Mouse (Mus musculus) MEL (cell line): ENCODE measurements around the gene Ppp2r5e. TPM values are rescaled to one million over a fixed set of nuclear protein-coding genes. Genes with fewer than 3 reads are reported as not detected.

Source experiments
- DNase-seq: peaks from one replicate; pipeline ENCODE4 v3.0.0; 2011; ENCODE audit warnings: low read depth, low spot score
- H3K27ac ChIP-seq: 2 replicates; pipeline ENCODE4 v1.5.1; 2012; ENCODE audit warnings: low read depth, mild to moderate bottlenecking, control low read depth, low read length, moderate library complexity; ENCODE audit not compliant: control insufficient read depth
- H3K27me3 ChIP-seq, 2 experiments: fragments of 150-350 bp in 1 of 2; sonication (generic) in 1 of 2; 2 replicates each; pipeline ENCODE4 v1.6.1; 2012; ENCODE audit warnings: low read length in 2 of 2, mild to moderate bottlenecking in 2 of 2, improper control_type of control experiment in 1 of 2, moderate library complexity in 1 of 2; ENCODE audit not compliant: insufficient read depth in 2 of 2, control insufficient read depth in 1 of 2
- H3K36me3 ChIP-seq, 2 experiments: 2 replicates each; pipeline ENCODE4 v1.6.1; 2012 to 2014; ENCODE audit warnings: low read length in 2 of 2, improper control_type of control experiment in 1 of 2, inconsistent platforms in 1 of 2, mild to moderate bottlenecking in 1 of 2; ENCODE audit not compliant: insufficient read depth in 2 of 2, control insufficient read depth in 1 of 2
- H3K4me1 ChIP-seq, 2 experiments: fragments of 150-350 bp in 1 of 2; sonication (generic) in 1 of 2; 2 replicates each; pipeline ENCODE4 v1.6.1; 2012; ENCODE audit warnings: low read length in 2 of 2, improper control_type of control experiment in 1 of 2, mild to moderate bottlenecking in 1 of 2; ENCODE audit not compliant: insufficient read depth in 2 of 2, control insufficient read depth in 1 of 2
- H3K4me3 ChIP-seq, 2 experiments: fragments of 150-350 bp in 1 of 2; sonication (generic) in 1 of 2; 2 replicates each; pipeline ENCODE4 v1.5.1; 2012; ENCODE audit warnings: low read depth in 2 of 2, low read length in 2 of 2, mild to moderate bottlenecking in 2 of 2, moderate library complexity in 2 of 2, control low read depth in 1 of 2, improper control_type of control experiment in 1 of 2; ENCODE audit not compliant: control insufficient read depth in 1 of 2, insufficient read depth in 1 of 2
- H3K79me2 ChIP-seq: 2 replicates; pipeline ENCODE4 v1.6.1; 2012; ENCODE audit warnings: mild to moderate bottlenecking, low read length, moderate library complexity; ENCODE audit not compliant: control insufficient read depth, poor library complexity, insufficient read depth
- H3K9ac ChIP-seq: 2 replicates; pipeline ENCODE4 v1.6.1; 2012; ENCODE audit warnings: low read depth, mild to moderate bottlenecking, control low read depth, low read length, moderate library complexity; ENCODE audit not compliant: control insufficient read depth, poor library complexity, severe bottlenecking
- H3K9me3 ChIP-seq: fragments of 150-350 bp; sonication (generic); replicated peaks from 2 replicates; pipeline ENCODE4 v1.6.1; 2012; ENCODE audit warnings: mild to moderate bottlenecking, low read length, improper control_type of control experiment, moderate library complexity; ENCODE audit not compliant: insufficient read depth
- BHLHE40 ChIP-seq: IDR thresholded peaks from 2 replicates; pipeline ENCODE4 v1.6.1; 2012; ENCODE audit warnings: low read depth, mild to moderate bottlenecking, inconsistent platforms, low read length, improper control_type of control experiment, borderline replicate concordance
- CHD2 ChIP-seq: IDR thresholded peaks from 2 replicates; pipeline ENCODE4 v1.6.1; 2011; ENCODE audit warnings: low read length, improper control_type of control experiment
- E2F4 ChIP-seq: IDR thresholded peaks from 2 replicates; pipeline ENCODE4 v1.6.1; 2011; ENCODE audit warnings: low read depth, low read length, improper control_type of control experiment, borderline replicate concordance
- EP300 ChIP-seq, 2 experiments: IDR thresholded peaks; 2 replicates each; pipeline ENCODE4 v1.6.1; 2011; ENCODE audit warnings: improper control_type of control experiment in 2 of 2, low read length in 2 of 2, low read depth in 1 of 2, mild to moderate bottlenecking in 1 of 2
- ETS1 ChIP-seq: IDR thresholded peaks from 2 replicates; pipeline ENCODE4 v1.6.1; 2012; ENCODE audit warnings: low read depth, mild to moderate bottlenecking, inconsistent platforms, low read length, improper control_type of control experiment, moderate library complexity
- GATA1 ChIP-seq: IDR thresholded peaks from 2 replicates; pipeline ENCODE4 v1.6.1; 2011; ENCODE audit warnings: low read depth, low read length, improper control_type of control experiment
- HCFC1 ChIP-seq: IDR thresholded peaks from 2 replicates; pipeline ENCODE4 v1.6.1; 2012; ENCODE audit warnings: low read depth, mild to moderate bottlenecking, inconsistent platforms, low read length, improper control_type of control experiment, moderate library complexity
- KAT2A ChIP-seq: conservative IDR thresholded peaks from 2 replicates; pipeline ENCODE4 v1.6.1; 2012; ENCODE audit warnings: low read depth, low read length, improper control_type of control experiment, inconsistent platforms
- MAFK ChIP-seq: IDR thresholded peaks from 2 replicates; pipeline ENCODE4 v1.6.1; 2011; ENCODE audit warnings: low read depth, mild to moderate bottlenecking, low read length, improper control_type of control experiment, borderline replicate concordance
- MAZ ChIP-seq: IDR thresholded peaks from 2 replicates; pipeline ENCODE4 v1.6.1; 2012; ENCODE audit warnings: low read depth, mild to moderate bottlenecking, inconsistent platforms, low read length, improper control_type of control experiment
- MYB ChIP-seq: IDR thresholded peaks from 2 replicates; pipeline ENCODE4 v1.6.1; 2011; ENCODE audit warnings: mild to moderate bottlenecking, low read depth, low read length, improper control_type of control experiment
- MYC ChIP-seq: IDR thresholded peaks from 2 replicates; pipeline ENCODE4 v1.6.1; 2011; ENCODE audit warnings: low read depth, mild to moderate bottlenecking, low read length, improper control_type of control experiment, moderate library complexity
- NELFE ChIP-seq: IDR thresholded peaks from 2 replicates; pipeline ENCODE4 v1.6.1; 2011; ENCODE audit warnings: low read depth, low read length, improper control_type of control experiment
- NRF1 ChIP-seq: IDR thresholded peaks from 2 replicates; pipeline ENCODE4 v1.6.1; 2014; ENCODE audit warnings: low read depth, mild to moderate bottlenecking, inconsistent platforms, low read length, improper control_type of control experiment, moderate library complexity; ENCODE audit not compliant: poor library complexity, insufficient read depth, severe bottlenecking
- RAD21 ChIP-seq: IDR thresholded peaks from 2 replicates; pipeline ENCODE4 v1.6.1; 2011; ENCODE audit warnings: mild to moderate bottlenecking, low read depth, low read length, improper control_type of control experiment
- RCOR1 ChIP-seq: IDR thresholded peaks from 2 replicates; pipeline ENCODE4 v1.6.1; 2012; ENCODE audit warnings: low read depth, mild to moderate bottlenecking, inconsistent platforms, low read length, improper control_type of control experiment
- SMC3 ChIP-seq: IDR thresholded peaks from 2 replicates; pipeline ENCODE4 v1.6.1; 2011; ENCODE audit warnings: low read depth, low read length, improper control_type of control experiment
- TAL1 ChIP-seq: IDR thresholded peaks from 2 replicates; pipeline ENCODE4 v1.6.1; 2012; ENCODE audit warnings: mild to moderate bottlenecking, inconsistent platforms, low read length, moderate library complexity, mixed read lengths
- TBP ChIP-seq: IDR thresholded peaks from 2 replicates; pipeline ENCODE4 v1.8.0; 2011; ENCODE audit warnings: low read depth, low read length, improper control_type of control experiment
- TCF12 ChIP-seq: IDR thresholded peaks from 2 replicates; pipeline ENCODE4 v1.6.1; 2014; ENCODE audit warnings: low read depth, mild to moderate bottlenecking, inconsistent platforms, low read length, improper control_type of control experiment, moderate library complexity
- ZC3H11A ChIP-seq: IDR thresholded peaks from 2 replicates; pipeline ENCODE4 v1.6.1; 2012; ENCODE audit warnings: low read depth, mild to moderate bottlenecking, inconsistent platforms, low read length, improper control_type of control experiment
- ZNF384 ChIP-seq: IDR thresholded peaks from 2 replicates; pipeline ENCODE4 v1.6.1; 2012; ENCODE audit warnings: low read depth, mild to moderate bottlenecking, inconsistent platforms, low read length, improper control_type of control experiment
- polyA plus RNA-seq, 2 experiments: library from polyadenylated mRNA; stranded (reverse) in 1 of 2; unstranded in 1 of 2; fragments of >175 nt in 1 of 2; fragments of >200 nt in 1 of 2; gene quantifications; 2 replicates each; pipeline versions ENCODE4 v1.2.1 to v1.2.4; 2012; ENCODE audit warnings: low replicate concordance in 2 of 2, low read depth in 1 of 2; ENCODE audit not compliant: insufficient read length in 2 of 2, insufficient read depth in 1 of 2, missing spikeins in 1 of 2
- total RNA-seq: library from RNA; depleted of rRNA; stranded (reverse); fragments of 300-350 nt; gene quantifications from 2 replicates; pipeline ENCODE4 v1.2.3, GENCODE M21; 2012

The Ppp2r5e gene
- total and polyA plus RNA-seq, 3 experiments = 9.0 to 200 (median 21.3) TPM

DNA sequence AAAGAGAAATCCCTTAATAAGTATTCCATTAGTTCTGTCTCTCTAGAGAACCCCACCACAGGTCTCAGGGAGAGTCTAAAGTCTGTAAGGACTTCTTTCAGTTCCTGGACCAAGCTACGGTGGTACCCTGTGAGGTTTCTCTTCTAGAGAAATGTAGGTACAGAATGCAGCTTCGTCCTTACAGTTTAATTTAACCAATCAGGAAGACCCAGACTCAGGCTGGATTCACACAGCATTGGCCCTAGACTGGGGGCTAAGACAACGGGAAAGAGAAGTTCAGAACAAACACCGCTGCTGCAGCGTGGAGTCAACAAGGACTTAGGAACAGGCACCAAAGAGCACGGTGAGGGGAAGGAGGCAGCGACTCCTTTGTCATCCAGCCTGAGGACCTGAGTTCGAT is 20.8 kb upstream of the Ppp2r5e start:
- no peak overlapping the region for H3K4me3 ChIP-seq
- H3K79me2 ChIP-seq = no peaks in the 10 kb centered on the region
- no peak overlapping the region for H3K27ac ChIP-seq
- H3K4me1 ChIP-seq = no peaks in the 10 kb centered on the region
- no peaks in the 10 kb centered on the region; a peak in 1 of 4 replicates for H3K27me3 ChIP-seq
- no peak overlapping the region for H3K9ac ChIP-seq
- TF ChIP-seq TAL1 = no peak
- TF ChIP-seq GATA1 = no peak
- no peak for TF ChIP-seq NELFE
- TF ChIP-seq BHLHE40 = no peak
- no peak for TF ChIP-seq KAT2A
- TF ChIP-seq MAZ = no peak
- TF ChIP-seq ETS1 = no peak
- TF ChIP-seq CHD2 = no peak
- no peak for TF ChIP-seq MYC
- no peak for TF ChIP-seq TCF12
- no peak for TF ChIP-seq RCOR1
- TF ChIP-seq ZC3H11A = no peak
- no peak for TF ChIP-seq RAD21
- no peak for TF ChIP-seq ZNF384
- TF ChIP-seq HCFC1 = no peak
- no peak for TF ChIP-seq SMC3
- TF ChIP-seq TBP = no peak
- TF ChIP-seq MYB = no peak
- TF ChIP-seq E2F4 = no peak
- H3K36me3 ChIP-seq = no peaks in the 10 kb centered on the region
- H3K9me3 ChIP-seq = no peaks in the 10 kb centered on the region
- DNase-seq = no peak

DNA sequence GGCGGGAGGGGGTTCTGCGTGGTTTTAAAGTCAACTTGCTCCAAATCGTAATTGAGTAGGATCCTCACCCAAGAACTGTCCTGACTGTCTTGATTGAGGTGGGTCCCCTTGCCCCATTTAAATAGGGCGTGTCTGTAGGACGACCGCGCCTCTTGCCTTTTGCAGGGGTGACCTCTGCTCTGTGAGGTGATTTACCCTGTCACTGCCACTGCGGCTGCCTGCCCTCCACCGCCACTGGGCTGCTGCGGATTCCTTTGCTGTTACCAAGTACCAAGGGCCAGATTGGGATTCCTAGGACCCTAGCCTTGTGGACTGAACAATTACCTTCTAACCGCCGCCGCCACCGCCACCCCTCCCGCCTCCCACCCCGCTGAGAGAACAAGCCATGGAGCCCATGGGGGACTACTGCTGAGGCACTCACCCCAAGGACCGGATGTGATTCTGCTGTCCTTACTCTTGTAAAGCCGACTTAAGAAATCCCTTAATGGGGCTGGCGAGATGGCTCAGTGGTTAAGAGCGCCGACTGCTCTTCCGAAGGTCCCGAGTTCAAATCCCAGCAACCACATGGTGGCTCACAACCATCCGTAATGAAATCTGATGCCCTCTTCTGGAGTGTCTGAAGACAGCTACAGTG is 20.2 kb upstream of the Ppp2r5e start:
- H3K27ac ChIP-seq = no peak overlapping the region
- H3K27me3 ChIP-seq = no peaks in the 10 kb centered on the region; a peak in 1 of 4 replicates
- DNase-seq = no peak
- no peak overlapping the region for H3K4me3 ChIP-seq
- no peaks in the 10 kb centered on the region for H3K79me2 ChIP-seq
- H3K9ac ChIP-seq = no peak overlapping the region
- no peaks in the 10 kb centered on the region for H3K9me3 ChIP-seq
- no peaks in the 10 kb centered on the region for H3K4me1 ChIP-seq
- no peak for TF ChIP-seq TBP
- TF ChIP-seq TAL1 = no peak
- TF ChIP-seq SMC3 = no peak
- no peak for TF ChIP-seq KAT2A
- TF ChIP-seq EP300 (IDR thresholded peaks at IDR 0.05; ENCODE audit: low read depth in 1 of 2, low read length in 2 of 2) = no peak
- no peak for TF ChIP-seq ZNF384
- no peak for TF ChIP-seq MYB
- no peak for TF ChIP-seq MAFK
- TF ChIP-seq NRF1 = no peak
- TF ChIP-seq ZC3H11A = no peak
- TF ChIP-seq MAZ = no peak
- TF ChIP-seq, all 39 proteins: peak for 0
- H3K36me3 ChIP-seq = no peaks in the 10 kb centered on the region
